Mouse (Mus musculus): Measurements from ENCODE around the gene Mapk11. TPM values are rescaled to one million over a fixed set of nuclear protein-coding genes. Genes with fewer than 3 reads are reported as not detected.
A peak's percentile ranks its signal among the peaks of the same experiment; 100 is the strongest.

The Mapk11 gene
- polyA plus RNA-seq, 1 experiment from 2014 or later: 16.1 TPM

- Histone ChIP-seq H3K36me3 (replicated peaks) (peaks cover 100% of the 10 kb centered on the region), H3K27me3 (replicated peaks; ENCODE audit: low read depth, poor library complexity, severe bottlenecking) (no peaks in the 10 kb centered on the region), H3K4me1 (peaks cover 4% of the 10 kb centered on the region; the same call in 1 of the 2 replicates), H3K4me3 (no peak overlapping the region), H3K27ac (replicated peaks) (no peak overlapping the region), H3K9me3 (no peaks in the 10 kb centered on the region)
- WGBS: 87% methylated on average over 1 of the region's 1 CpGs
- no peak for DNase-seq (ENCODE audit: low spot score)
Measured at GRCm38 (mm10) chr15:89106976-89107375, 42.5 kb downstream of the Mapk11 start.

GRCm38 (mm10) chr15:89106073-89106472 lies 43.4 kb downstream of the Mapk11 start:
- WGBS: 90% methylated on average over 13 of the region's 13 CpGs
- Histone ChIP-seq H3K27ac (replicated peaks) (no peak overlapping the region), H3K36me3 (replicated peaks) (peaks cover 100% of the 10 kb centered on the region), H3K4me3 (no peak overlapping the region), H3K27me3 (replicated peaks; ENCODE audit: low read depth, poor library complexity, severe bottlenecking) (no peaks in the 10 kb centered on the region), H3K4me1 (peaks cover 4% of the 10 kb centered on the region; the same call in 1 of the 2 replicates), H3K9me3 (no peaks in the 10 kb centered on the region)
- no peak for DNase-seq (ENCODE audit: low spot score)

GRCm38 (mm10) chr15:89104425-89104824 lies 45.0 kb downstream of the Mapk11 start:
- 95% methylated on average over 8 of the region's 8 CpGs for WGBS
- Histone ChIP-seq H3K36me3 (replicated peaks) (peaks cover 100% of the 10 kb centered on the region), H3K27me3 (replicated peaks; ENCODE audit: low read depth, poor library complexity, severe bottlenecking) (no peaks in the 10 kb centered on the region), H3K9me3 (no peaks in the 10 kb centered on the region), H3K4me1 (peaks cover 4% of the 10 kb centered on the region; the same call in 1 of the 2 replicates), H3K4me3 (no peak overlapping the region), H3K27ac (replicated peaks) (no peak overlapping the region)
- no peak for DNase-seq (ENCODE audit: low spot score)

- H3K4me3 ChIP-seq: no peak overlapping the region
- H3K9me3 ChIP-seq: no peaks in the 10 kb centered on the region
- peaks cover 100% of the 10 kb centered on the region for H3K36me3 ChIP-seq (replicated peaks)
- H3K27me3 ChIP-seq (replicated peaks; ENCODE audit: low read depth, poor library complexity, severe bottlenecking): no peaks in the 10 kb centered on the region
- no peak for DNase-seq (ENCODE audit: low spot score)
- WGBS: 91% methylated on average over 10 of the region's 10 CpGs
- H3K27ac ChIP-seq (replicated peaks): no peak overlapping the region
- peaks cover 4% of the 10 kb centered on the region; the same call in 1 of the 2 replicates for H3K4me1 ChIP-seq
Measured at GRCm38 (mm10) chr15:89103921-89104320, 45.5 kb downstream of the Mapk11 start.

GRCm38 (mm10) chr15:89102646-89103045 lies 46.8 kb downstream of the Mapk11 start:
- Histone ChIP-seq H3K4me1 (peaks cover 4% of the 10 kb centered on the region; the same call in 1 of the 2 replicates), H3K36me3 (replicated peaks) (peaks cover 100% of the 10 kb centered on the region), H3K27me3 (replicated peaks; ENCODE audit: low read depth, poor library complexity, severe bottlenecking) (no peaks in the 10 kb centered on the region), H3K27ac (replicated peaks) (peak overlapping the region; percentile 27; the same call in 1 of the 2 replicates), H3K9me3 (no peaks in the 10 kb centered on the region), H3K4me3 (no peak overlapping the region)
- WGBS: 66% methylated on average over 5 of the region's 5 CpGs
- no peak for DNase-seq (ENCODE audit: low spot score)

- H3K4me1 ChIP-seq: peaks cover 4% of the 10 kb centered on the region; the same call in 1 of the 2 replicates
- H3K9me3 ChIP-seq: no peaks in the 10 kb centered on the region
- H3K36me3 ChIP-seq (replicated peaks): peaks cover 100% of the 10 kb centered on the region
- H3K27me3 ChIP-seq (replicated peaks; ENCODE audit: low read depth, poor library complexity, severe bottlenecking): no peaks in the 10 kb centered on the region
- no peak for DNase-seq (ENCODE audit: low spot score)
- H3K27ac ChIP-seq (replicated peaks): no peak overlapping the region
- no peak overlapping the region for H3K4me3 ChIP-seq
- 93% methylated on average over 12 of the region's 12 CpGs for WGBS
Measured at GRCm38 (mm10) chr15:89100823-89101222, 48.6 kb downstream of the Mapk11 start.

GRCm38 (mm10) chr15:89098616-89099015 lies 50.8 kb downstream of the Mapk11 start:
- no peaks in the 10 kb centered on the region for H3K9me3 ChIP-seq
- H3K4me3 ChIP-seq: no peak overlapping the region
- WGBS: 89% methylated on average over 7 of the region's 7 CpGs
- DNase-seq (ENCODE audit: low spot score): no peak
- H3K27me3 ChIP-seq (replicated peaks; ENCODE audit: low read depth, poor library complexity, severe bottlenecking): no peaks in the 10 kb centered on the region
- H3K27ac ChIP-seq (replicated peaks): no peak overlapping the region
- peaks cover 4% of the 10 kb centered on the region; the same call in 1 of the 2 replicates for H3K4me1 ChIP-seq
- peaks cover 100% of the 10 kb centered on the region for H3K36me3 ChIP-seq (replicated peaks)

GRCm38 (mm10) chr15:89097450-89097849 lies 52.0 kb downstream of the Mapk11 start:
- Histone ChIP-seq H3K4me1 (peaks cover under 1% of the 10 kb centered on the region; the same call in 1 of the 2 replicates), H3K27me3 (replicated peaks; ENCODE audit: low read depth, poor library complexity, severe bottlenecking) (no peaks in the 10 kb centered on the region), H3K27ac (replicated peaks) (no peak overlapping the region), H3K4me3 (no peak overlapping the region), H3K9me3 (no peaks in the 10 kb centered on the region), H3K36me3 (replicated peaks) (peaks cover 100% of the 10 kb centered on the region)
- DNase-seq (ENCODE audit: low spot score): no peak
- WGBS: 90% methylated on average over 5 of the region's 5 CpGs

Small RNA genes lying within 50 kb of the gene (microRNA-seq; reads per million reads assigned to microRNA genes)
- 3.4 reads per million, percentile 4 among the genes with 10 or more reads in this experiment for gene Mir6958
- 1.5 reads per million for gene Mir7118

Other genes with a start within 250 kb of the Mapk11 start
- gene Ttll8, start 195.2 kb downstream of the Mapk11 start, polyA plus RNA-seq (2016; fragmentation: Nextera tagmentation; extraction: Ambion mirVana): not detected in 2 replicates
- 1.0 and 1.5 TPM in 2 replicates for gene Mlc1, start 170.6 kb downstream of the Mapk11 start, polyA plus RNA-seq (2016; fragmentation: Nextera tagmentation; extraction: Ambion mirVana)
- gene Mov10l1, start 166.7 kb downstream of the Mapk11 start, polyA plus RNA-seq (2016; fragmentation: Nextera tagmentation; extraction: Ambion mirVana): not detected in 2 replicates
- gene Panx2, start 89.9 kb downstream of the Mapk11 start, polyA plus RNA-seq (2016; fragmentation: Nextera tagmentation; extraction: Ambion mirVana): 0.21 and 0.50 TPM in 2 replicates
- 52.1 and 52.4 TPM in 2 replicates for gene Trabd, start 74.5 kb downstream of the Mapk11 start, polyA plus RNA-seq (2016; fragmentation: Nextera tagmentation; extraction: Ambion mirVana)
- gene Selenoo, start 60.5 kb downstream of the Mapk11 start, polyA plus RNA-seq (2016; fragmentation: Nextera tagmentation; extraction: Ambion mirVana): 12.9 and 13.0 TPM in 2 replicates
- gene Tubgcp6, start 26.5 kb downstream of the Mapk11 start, polyA plus RNA-seq (2016; fragmentation: Nextera tagmentation; extraction: Ambion mirVana): 25.9 and 28.8 TPM in 2 replicates
- 15.9 and 16.1 TPM in 2 replicates for gene Hdac10, start 20.9 kb downstream of the Mapk11 start, polyA plus RNA-seq (2016; fragmentation: Nextera tagmentation; extraction: Ambion mirVana)
- 16.6 and 19.6 TPM in 2 replicates for gene Mapk12, start 8.9 kb downstream of the Mapk11 start, polyA plus RNA-seq (2016; fragmentation: Nextera tagmentation; extraction: Ambion mirVana)
- 146 and 152 TPM in 2 replicates for gene Plxnb2, start 31.2 kb upstream of the Mapk11 start, polyA plus RNA-seq (2016; fragmentation: Nextera tagmentation; extraction: Ambion mirVana)
- 26.1 and 29.1 TPM in 2 replicates for gene Dennd6b, start 46.9 kb upstream of the Mapk11 start, polyA plus RNA-seq (2016; fragmentation: Nextera tagmentation; extraction: Ambion mirVana)
- gene Ppp6r2, start 61.9 kb upstream of the Mapk11 start, polyA plus RNA-seq (2016; fragmentation: Nextera tagmentation; extraction: Ambion mirVana): 23.8 and 26.8 TPM in 2 replicates
- gene Sbf1, start 165.7 kb upstream of the Mapk11 start, polyA plus RNA-seq (2016; fragmentation: Nextera tagmentation; extraction: Ambion mirVana): 80.6 and 85.5 TPM in 2 replicates
- 0.30 and 0.34 TPM in 2 replicates for gene Adm2, start 173.1 kb upstream of the Mapk11 start, polyA plus RNA-seq (2016; fragmentation: Nextera tagmentation; extraction: Ambion mirVana)
- gene Miox, start 184.8 kb upstream of the Mapk11 start, polyA plus RNA-seq (2016; fragmentation: Nextera tagmentation; extraction: Ambion mirVana): not detected in 2 replicates
- 49.1 and 52.2 TPM in 2 replicates for gene Lmf2, start 206.0 kb upstream of the Mapk11 start, polyA plus RNA-seq (2016; fragmentation: Nextera tagmentation; extraction: Ambion mirVana)
- gene Ncaph2, start 206.1 kb upstream of the Mapk11 start, polyA plus RNA-seq (2016; fragmentation: Nextera tagmentation; extraction: Ambion mirVana): 180 and 188 TPM in 2 replicates
- gene Sco2, start 224.2 kb upstream of the Mapk11 start, polyA plus RNA-seq (2016; fragmentation: Nextera tagmentation; extraction: Ambion mirVana): 5.3 and 8.5 TPM in 2 replicates
- 0.98 and 1.5 TPM in 2 replicates for gene Tymp, start 227.4 kb upstream of the Mapk11 start, polyA plus RNA-seq (2016; fragmentation: Nextera tagmentation; extraction: Ambion mirVana)
- 0.40 and 0.57 TPM in 2 replicates for gene Odf3b, start 229.7 kb upstream of the Mapk11 start, polyA plus RNA-seq (2016; fragmentation: Nextera tagmentation; extraction: Ambion mirVana)
- not detected in 2 replicates for gene Klhdc7b, start 235.3 kb upstream of the Mapk11 start, polyA plus RNA-seq (2016; fragmentation: Nextera tagmentation; extraction: Ambion mirVana)

All from embryonic facial prominence, embryonic 10.5 days (tissue).